Mouse (Mus musculus) adrenal gland, adult (tissue): ENCODE results near the gene Cnnm1.
A peak's percentile ranks its signal among the peaks of the same experiment; 100 is the strongest.

Source experiments
- DNase-seq, 2 experiments: peaks; one replicate each; pipeline ENCODE4 v3.0.0; 2022 to 2023; ENCODE audit warnings: low spot score in 1 of 2; ENCODE audit not compliant: inconsistent age in 2 of 2

Gene Cnnm1

DNA sequence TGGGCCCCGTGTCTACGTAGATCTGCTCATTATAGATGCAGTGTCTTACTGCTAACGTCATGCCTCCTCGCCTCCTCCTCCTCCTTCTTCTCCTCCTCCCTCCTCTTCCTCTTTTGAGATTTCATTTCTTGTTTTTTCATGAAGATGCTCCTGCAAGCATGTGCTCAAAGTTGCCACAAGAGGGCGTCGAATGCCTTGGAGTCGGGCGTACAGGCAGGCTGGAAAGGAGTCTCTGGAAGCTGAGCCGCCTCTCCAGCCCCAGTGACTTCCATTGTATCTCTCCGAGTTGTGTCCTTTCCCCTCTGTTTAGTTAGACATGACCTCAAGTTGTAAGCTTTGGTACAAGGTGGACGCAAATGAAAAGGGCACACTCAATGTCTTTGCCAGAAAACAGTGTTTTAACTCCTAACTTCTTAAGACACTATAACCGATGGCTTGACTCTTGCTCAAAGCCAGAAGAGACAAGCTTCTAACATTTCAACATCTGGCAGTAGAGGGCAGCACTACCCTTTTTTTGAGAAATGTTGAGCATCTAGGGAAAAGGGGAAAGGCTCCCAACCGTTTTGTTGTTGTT is 90.0 kb downstream of the Cnnm1 start:
- DNase-seq = peak; percentile 74 to 93

DNA sequence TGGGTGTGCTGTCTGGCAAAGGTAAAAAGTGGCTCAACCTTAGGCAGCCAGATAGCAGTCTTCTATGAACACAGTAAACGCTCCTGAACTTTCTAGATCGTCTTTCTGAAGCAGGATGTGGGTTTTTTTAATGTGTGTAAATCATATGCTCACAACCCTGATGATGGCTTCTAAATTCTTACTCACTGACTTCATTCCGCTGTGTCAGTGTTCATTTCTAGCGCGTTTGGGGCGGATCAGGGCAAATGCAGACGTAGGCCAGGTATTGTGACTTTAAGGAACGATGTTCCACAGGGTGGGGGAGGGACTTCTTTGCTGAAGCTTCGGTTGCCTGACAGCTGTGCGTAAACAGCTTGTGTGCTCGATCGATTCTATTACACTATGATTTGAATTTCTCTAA is 90.7 kb downstream of the Cnnm1 start:
- no peak for DNase-seq

DNA sequence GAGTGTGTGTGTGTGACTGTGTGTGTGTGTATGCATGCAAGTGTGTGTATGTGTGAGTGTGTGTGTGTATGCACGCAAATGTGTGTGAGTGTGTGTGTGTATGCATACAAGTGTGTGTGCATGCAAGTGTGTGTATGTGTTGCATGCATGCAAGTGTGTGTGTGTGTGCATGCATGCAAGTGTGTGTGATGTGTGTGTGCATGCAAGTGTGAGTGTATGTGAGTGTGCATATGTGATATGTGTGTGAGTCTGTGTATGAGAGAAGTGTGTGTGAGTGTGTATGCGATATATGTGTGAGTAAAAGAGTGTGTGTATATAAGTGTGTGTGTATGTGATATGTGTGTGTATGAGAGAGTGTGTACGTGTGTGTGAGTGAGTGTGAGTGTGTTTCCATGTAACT is 95.1 kb downstream of the Cnnm1 start:
- no peak for DNase-seq

DNA sequence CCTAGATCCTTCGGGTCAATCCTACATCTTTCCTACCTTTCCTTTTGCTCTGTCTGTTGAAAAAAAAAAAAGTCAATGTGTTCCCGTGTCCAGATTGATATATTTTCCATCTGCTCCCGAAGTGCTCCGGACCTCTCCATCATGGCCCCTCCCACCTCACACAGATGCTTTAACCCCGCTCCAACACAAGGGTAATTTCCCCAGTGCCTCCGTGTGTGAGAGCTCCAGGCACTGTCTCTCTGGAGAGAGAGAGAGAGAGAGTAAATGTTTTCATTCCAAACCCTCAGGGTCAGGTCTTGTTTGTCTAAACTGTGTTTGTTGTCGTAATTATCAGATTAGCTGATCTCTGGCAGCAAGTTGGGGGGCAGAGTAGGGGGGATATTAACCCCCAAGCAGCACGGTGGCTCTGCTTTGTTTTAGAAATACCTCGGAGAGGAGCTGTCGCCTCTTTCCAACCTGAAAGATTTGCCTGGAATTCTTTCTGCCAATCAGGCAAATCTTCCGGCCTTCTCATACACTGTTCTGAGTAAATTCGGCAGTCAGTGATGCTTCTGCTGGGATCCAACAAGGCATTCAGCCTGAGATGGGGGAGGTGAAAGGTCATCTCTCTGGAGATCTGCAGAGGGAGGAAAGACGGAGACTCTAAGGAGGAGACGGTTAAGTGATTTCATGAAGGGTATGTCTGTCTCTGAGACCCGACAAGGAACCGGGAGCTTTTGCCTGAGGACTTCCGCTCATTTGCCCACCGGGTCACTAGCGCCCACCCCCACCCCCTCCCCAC is 106.3 kb downstream of the Cnnm1 start:
- no peak for DNase-seq
